Mouse (Mus musculus): ENCODE data around the gene Net1. TPM values are rescaled to one million over a fixed set of nuclear protein-coding genes. Genes with fewer than 3 reads are reported as not detected.
A peak's percentile ranks its signal among the peaks of the same experiment; 100 is the strongest.
"Not testable (repeated sequence)": the region's sequence is repeated elsewhere in the genome, so short reads cannot be mapped to it uniquely, and the experiment has no call there.

Net1 gene
- polyA plus RNA-seq, 1 experiment from 2014 or later = 17.1 TPM

GRCm38 (mm10) chr13:3907151-3907696, 10.8 kb downstream of the Net1 start:
- no peak for ATAC-seq (replicated peaks)
- Histone ChIP-seq H3K4me2 (replicated peaks) (no peak overlapping the region), H3K4me1 (no peaks in the 10 kb centered on the region), H3K9ac (replicated peaks) (no peak overlapping the region), H3K9me3 (no peaks in the 10 kb centered on the region), H3K36me3 (no peaks in the 10 kb centered on the region), H3K27me3 (no peaks in the 10 kb centered on the region), H3K4me3 (no peak overlapping the region), H3K27ac (replicated peaks) (no peak overlapping the region)
- WGBS = 90% methylated on average over 6 of the region's 6 CpGs

- Histone ChIP-seq H3K4me3 (no peak overlapping the region), H3K27me3 (no peaks in the 10 kb centered on the region), H3K4me1 (no peaks in the 10 kb centered on the region), H3K27ac (replicated peaks) (no peak overlapping the region), H3K36me3 (no peaks in the 10 kb centered on the region), H3K9ac (replicated peaks) (no peak overlapping the region), H3K9me3 (no peaks in the 10 kb centered on the region), H3K4me2 (replicated peaks) (no peak overlapping the region)
- 92% methylated on average over 9 of the region's 9 CpGs for WGBS
- no peak for ATAC-seq (replicated peaks)
Measured at GRCm38 (mm10) chr13:3899301-3899700, 18.7 kb downstream of the Net1 start.

- not testable (repeated sequence) for H3K27me3 ChIP-seq; H3K4me3 ChIP-seq; H3K4me2 ChIP-seq (replicated peaks); H3K4me1 ChIP-seq; H3K9ac ChIP-seq (replicated peaks); H3K27ac ChIP-seq (replicated peaks); H3K36me3 ChIP-seq; H3K9me3 ChIP-seq; ATAC-seq (replicated peaks)
- WGBS = 93% methylated on average over 5 of the region's 5 CpGs
Measured at GRCm38 (mm10) chr13:3898202-3898601, 19.8 kb downstream of the Net1 start.

- H3K4me2 ChIP-seq (replicated peaks) = no peak overlapping the region
- WGBS = 38% methylated on average over 5 of the region's 5 CpGs
- no peak overlapping the region for H3K27ac ChIP-seq (replicated peaks)
- peaks cover 4% of the 10 kb centered on the region for H3K4me1 ChIP-seq
- H3K4me3 ChIP-seq = no peak overlapping the region
- ATAC-seq (replicated peaks) = no peak
- no peaks in the 10 kb centered on the region for H3K9me3 ChIP-seq
- H3K36me3 ChIP-seq = no peaks in the 10 kb centered on the region
- H3K27me3 ChIP-seq = no peaks in the 10 kb centered on the region
- no peak overlapping the region for H3K9ac ChIP-seq (replicated peaks)
Measured at GRCm38 (mm10) chr13:3896913-3897312, 21.1 kb downstream of the Net1 start.

GRCm38 (mm10) chr13:3896032-3896431, 22.0 kb downstream of the Net1 start:
- Histone ChIP-seq H3K9me3 (no peaks in the 10 kb centered on the region), H3K4me3 (no peak overlapping the region), H3K27ac (replicated peaks) (no peak overlapping the region), H3K27me3 (no peaks in the 10 kb centered on the region), H3K4me2 (replicated peaks) (no peak overlapping the region), H3K36me3 (no peaks in the 10 kb centered on the region), H3K4me1 (peaks cover 4% of the 10 kb centered on the region), H3K9ac (replicated peaks) (no peak overlapping the region)
- no peak for ATAC-seq (replicated peaks)
- 94% methylated on average over 6 of the region's 6 CpGs for WGBS

GRCm38 (mm10) chr13:3895397-3895980, 22.5 kb downstream of the Net1 start:
- Histone ChIP-seq H3K27ac (replicated peaks) (no peak overlapping the region), H3K4me1 (peaks cover 4% of the 10 kb centered on the region), H3K36me3 (no peaks in the 10 kb centered on the region), H3K27me3 (no peaks in the 10 kb centered on the region), H3K4me2 (replicated peaks) (no peak overlapping the region), H3K9me3 (no peaks in the 10 kb centered on the region), H3K4me3 (no peak overlapping the region), H3K9ac (replicated peaks) (no peak overlapping the region)
- WGBS = 87% methylated on average over 8 of the region's 8 CpGs
- no peak for ATAC-seq (replicated peaks)

GRCm38 (mm10) chr13:3894549-3894948, 23.5 kb downstream of the Net1 start:
- H3K4me3 ChIP-seq = no peak overlapping the region
- no peak overlapping the region for H3K4me2 ChIP-seq (replicated peaks)
- H3K9ac ChIP-seq (replicated peaks) = no peak overlapping the region
- no peak for ATAC-seq (replicated peaks)
- H3K27ac ChIP-seq (replicated peaks) = no peak overlapping the region
- H3K9me3 ChIP-seq = no peaks in the 10 kb centered on the region
- H3K27me3 ChIP-seq = no peaks in the 10 kb centered on the region
- 80% methylated on average over 8 of the region's 8 CpGs for WGBS
- H3K36me3 ChIP-seq = no peaks in the 10 kb centered on the region
- H3K4me1 ChIP-seq = peaks cover 4% of the 10 kb centered on the region

GRCm38 (mm10) chr13:3893126-3893734, 24.8 kb downstream of the Net1 start:
- H3K27ac ChIP-seq (replicated peaks) = no peak overlapping the region

GRCm38 (mm10) chr13:3892601-3893000, 25.4 kb downstream of the Net1 start:
- Histone ChIP-seq H3K9me3 (no peaks in the 10 kb centered on the region), H3K4me2 (replicated peaks) (peak overlapping the region; percentile 82), H3K27ac (replicated peaks) (no peak overlapping the region), H3K4me3 (peak overlapping the region; percentile 60), H3K27me3 (no peaks in the 10 kb centered on the region), H3K36me3 (0 out of 2 replicates have a peak, but pooled peaks cover 1% of the 10 kb centered on the region), H3K4me1 (peaks cover 4% of the 10 kb centered on the region), H3K9ac (replicated peaks) (peak overlapping the region; percentile 68)
- ATAC-seq (replicated peaks) = no peak
- 16% methylated on average over 7 of the region's 7 CpGs for WGBS

More at GRCm38 (mm10) chr13:3893126-3893734, 24.8 kb downstream of the Net1 start:
- peak overlapping the region; percentile 60 for H3K4me3 ChIP-seq
- H3K9ac ChIP-seq (replicated peaks) = peak overlapping the region; percentile 68
- peaks cover 4% of the 10 kb centered on the region for H3K4me1 ChIP-seq
- H3K27me3 ChIP-seq = no peaks in the 10 kb centered on the region
- no peaks in the 10 kb centered on the region for H3K36me3 ChIP-seq
- H3K4me2 ChIP-seq (replicated peaks) = peak overlapping the region; percentile 82
- no peaks in the 10 kb centered on the region for H3K9me3 ChIP-seq
- ATAC-seq (replicated peaks) = peak; percentile 99
- under 1% methylated on average over 35 of the region's 35 CpGs for WGBS

GRCm38 (mm10) chr13:3891479-3892087, 26.4 kb downstream of the Net1 start:
- Histone ChIP-seq H3K4me1 (peaks cover 4% of the 10 kb centered on the region), H3K36me3 (peaks cover 10% of the 10 kb centered on the region), H3K9me3 (no peaks in the 10 kb centered on the region), H3K4me3 (no peak overlapping the region), H3K27me3 (no peaks in the 10 kb centered on the region), H3K9ac (replicated peaks) (no peak overlapping the region), H3K27ac (replicated peaks) (no peak overlapping the region), H3K4me2 (replicated peaks) (no peak overlapping the region)
- WGBS = 69% methylated on average over 8 of the region's 8 CpGs
- no peak for ATAC-seq (replicated peaks)

GRCm38 (mm10) chr13:3890061-3890460, 28.0 kb downstream of the Net1 start:
- H3K9me3 ChIP-seq = no peaks in the 10 kb centered on the region
- no peak overlapping the region for H3K4me2 ChIP-seq (replicated peaks)
- no peaks in the 10 kb centered on the region for H3K27me3 ChIP-seq
- H3K36me3 ChIP-seq = peaks cover 15% of the 10 kb centered on the region
- no peak overlapping the region for H3K9ac ChIP-seq (replicated peaks)
- WGBS = 58% methylated on average over 8 of the region's 8 CpGs
- H3K4me1 ChIP-seq = peaks cover 4% of the 10 kb centered on the region
- no peak for ATAC-seq (replicated peaks)
- H3K27ac ChIP-seq (replicated peaks) = no peak overlapping the region
- H3K4me3 ChIP-seq = no peak overlapping the region

GRCm38 (mm10) chr13:3889111-3889510, 28.9 kb downstream of the Net1 start:
- no peak for ATAC-seq (replicated peaks)
- 82% methylated on average over 3 of the region's 3 CpGs for WGBS
- Histone ChIP-seq H3K27me3 (no peaks in the 10 kb centered on the region), H3K36me3 (peaks cover 15% of the 10 kb centered on the region), H3K4me2 (replicated peaks) (no peak overlapping the region), H3K9me3 (no peaks in the 10 kb centered on the region), H3K4me3 (no peak overlapping the region), H3K27ac (replicated peaks) (no peak overlapping the region), H3K9ac (replicated peaks) (no peak overlapping the region), H3K4me1 (peaks cover 4% of the 10 kb centered on the region)

All from forebrain, embryonic 15.5 days (tissue).